Mouse (Mus musculus) retina, postnatal 7 days (tissue): ENCODE measurements around the gene Tcf23.

ENCODE experiments used
- DNase-seq: peaks from one replicate; pipeline ENCODE4 v3.0.0-alpha.2; 2012; ENCODE audit warnings: low read depth, low spot score

Tcf23 gene

GRCm38 (mm10) chr5:30968416-30968815 is at the start of gene Tcf23:
Tcf23 (plus strand) TSS chr5:30968662.
- DNase-seq: no peak

- no peak for DNase-seq
Observed at GRCm38 (mm10) chr5:30918691-30919090, 49.8 kb upstream of the Tcf23 start.

GRCm38 (mm10) chr5:30919831-30920614 is 48.4 kb upstream of the Tcf23 start:
- DNase-seq: no peak

GRCm38 (mm10) chr5:30920621-30921020 is 47.8 kb upstream of the Tcf23 start:
- no peak for DNase-seq

GRCm38 (mm10) chr5:30921256-30922033 is 47.0 kb upstream of the Tcf23 start, which contains the start of gene Khk:
Khk (plus strand) TSS chr5:30921431.
- peak; percentile 86 for DNase-seq

- DNase-seq: no peak
Observed at GRCm38 (mm10) chr5:30922581-30923041, 45.9 kb upstream of the Tcf23 start.

- no peak for DNase-seq
Observed at GRCm38 (mm10) chr5:30923119-30923518, 45.3 kb upstream of the Tcf23 start.

- DNase-seq: no peak
Observed at GRCm38 (mm10) chr5:30924614-30925013, 43.8 kb upstream of the Tcf23 start.

- no peak for DNase-seq
Observed at GRCm38 (mm10) chr5:30925217-30925616, 43.2 kb upstream of the Tcf23 start.

- DNase-seq: no peak
Observed at GRCm38 (mm10) chr5:30926073-30926472, 42.4 kb upstream of the Tcf23 start.

GRCm38 (mm10) chr5:30927945-30928529 is 40.4 kb upstream of the Tcf23 start:
- DNase-seq: no peak

- DNase-seq: no peak
Observed at GRCm38 (mm10) chr5:30930121-30930520, 38.3 kb upstream of the Tcf23 start.

- DNase-seq: no peak
Observed at GRCm38 (mm10) chr5:30930846-30931245, 37.6 kb upstream of the Tcf23 start.

GRCm38 (mm10) chr5:30931378-30931777 is 37.1 kb upstream of the Tcf23 start:
- DNase-seq: no peak

GRCm38 (mm10) chr5:30933705-30934104 is 34.8 kb upstream of the Tcf23 start:
- no peak for DNase-seq

- DNase-seq: no peak
Observed at GRCm38 (mm10) chr5:30934725-30935461, 33.6 kb upstream of the Tcf23 start.

- DNase-seq: no peak
Observed at GRCm38 (mm10) chr5:30943004-30943403, 25.5 kb upstream of the Tcf23 start.

GRCm38 (mm10) chr5:30944344-30944743 is 24.1 kb upstream of the Tcf23 start:
- no peak for DNase-seq

GRCm38 (mm10) chr5:30944956-30945781 is 23.3 kb upstream of the Tcf23 start, which contains the start of gene Cgref1:
Cgref1 (minus strand) TSS chr5:30945591.
- peak; percentile 52 for DNase-seq

- no peak for DNase-seq
Observed at GRCm38 (mm10) chr5:30948620-30949019, 19.8 kb upstream of the Tcf23 start.
